Mouse (Mus musculus): ENCODE measurements at regions not wholly inside any gene's neighbourhood (a gene's known extent, or its start where the extent isn't known, plus 50 kb on each side); places are given as distances from the start of the nearest gene placed in this dataset.

GRCm38 (mm10) chr6:81474786-81475185, 448.7 kb upstream of the Gcfc2 start:
- Histone ChIP-seq H3K27me3 (ENCODE audit: insufficient read depth, low read length) (no peaks in the 10 kb centered on the region), H3K36me3 (ENCODE audit: insufficient read depth, low read length) (no peaks in the 10 kb centered on the region), H3K4me1 (replicated peaks; ENCODE audit: low read depth, low read length) (no peaks in the 10 kb centered on the region), H3K9me3 (ENCODE audit: low read length) (peaks cover 2% of the 10 kb centered on the region; the same call in 1 of the 2 replicates), H3K4me3 (replicated peaks; ENCODE audit: low read length) (no peak overlapping the region)
- TF ChIP-seq POU5F1 (IDR thresholded peaks at IDR 0.05; ENCODE audit: borderline replicate concordance, low read length), result no peak
- TF ChIP-seq CTCF (conservative IDR thresholded peaks at IDR 0.05; ENCODE audit: low read length), result no peak
- TF ChIP-seq NANOG (IDR thresholded peaks at IDR 0.05; ENCODE audit: borderline replicate concordance, low read length), result no peak

DNA sequence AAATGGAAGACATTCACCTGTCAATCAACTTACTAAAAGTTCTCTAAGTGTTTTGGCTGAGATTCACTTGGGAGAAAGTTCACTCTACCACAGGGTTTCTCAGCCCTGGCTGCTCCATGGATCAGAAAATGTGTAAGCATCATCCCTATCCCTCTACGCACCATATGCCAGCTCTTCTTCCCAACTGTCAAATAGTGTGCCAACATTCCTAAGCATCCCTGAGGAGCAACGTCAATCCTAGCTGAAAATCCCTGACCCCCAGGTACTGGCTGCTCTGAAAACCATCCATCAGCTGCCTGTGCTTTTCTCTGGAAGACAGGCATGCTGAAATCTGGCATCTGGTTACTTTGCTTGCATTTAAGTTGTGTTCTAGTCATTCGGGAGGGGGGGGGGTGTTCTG, 436.5 kb upstream of the Gcfc2 start:
- TF ChIP-seq POU5F1 (IDR thresholded peaks at IDR 0.05; ENCODE audit: borderline replicate concordance, low read length), result no peak
- no peaks in the 10 kb centered on the region for H3K9me3 ChIP-seq (ENCODE audit: low read length)
- H3K4me3 ChIP-seq (replicated peaks; ENCODE audit: low read length), result no peak overlapping the region
- H3K27me3 ChIP-seq (ENCODE audit: insufficient read depth, low read length), result no peaks in the 10 kb centered on the region
- no peaks in the 10 kb centered on the region for H3K36me3 ChIP-seq (ENCODE audit: insufficient read depth, low read length)
- H3K4me1 ChIP-seq (replicated peaks; ENCODE audit: low read depth, low read length), result no peaks in the 10 kb centered on the region

- Histone ChIP-seq H3K9me3 (ENCODE audit: low read length) (no peaks in the 10 kb centered on the region), H3K27me3 (ENCODE audit: insufficient read depth, low read length) (no peaks in the 10 kb centered on the region), H3K4me3 (replicated peaks; ENCODE audit: low read length) (no peak overlapping the region), H3K4me1 (replicated peaks; ENCODE audit: low read depth, low read length) (no peaks in the 10 kb centered on the region), H3K36me3 (ENCODE audit: insufficient read depth, low read length) (no peaks in the 10 kb centered on the region)
- TF ChIP-seq CTCF (conservative IDR thresholded peaks at IDR 0.05; ENCODE audit: low read length) (no peak), POU5F1 (IDR thresholded peaks at IDR 0.05; ENCODE audit: borderline replicate concordance, low read length) (no peak)
These were observed 427.2 kb upstream of the Gcfc2 start for GRCm38 (mm10) chr6:81496239-81496638.

DNA sequence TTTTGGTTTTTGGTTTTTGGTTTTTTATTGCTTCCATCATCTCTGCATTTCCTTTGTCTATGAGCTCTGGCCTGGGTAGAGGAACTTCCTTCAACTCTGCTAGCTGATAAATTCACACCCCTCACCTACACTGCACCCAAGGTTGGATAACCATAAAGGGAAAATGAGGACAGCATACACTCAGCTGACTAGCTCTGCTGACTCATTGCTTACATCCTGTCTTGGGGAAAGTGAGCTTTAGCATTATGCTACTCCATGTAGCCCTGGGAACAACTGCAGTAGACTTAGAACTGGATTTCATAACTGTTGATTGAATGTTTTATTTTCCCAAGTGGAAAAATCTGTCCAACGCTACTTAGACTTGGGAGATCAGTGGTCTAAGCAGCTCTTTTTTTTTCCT, 406.3 kb upstream of the Gcfc2 start:
- no peaks in the 10 kb centered on the region for H3K27me3 ChIP-seq (ENCODE audit: insufficient read depth, low read length)
- no peak overlapping the region for H3K4me3 ChIP-seq (replicated peaks; ENCODE audit: low read length)
- no peaks in the 10 kb centered on the region for H3K36me3 ChIP-seq (ENCODE audit: insufficient read depth, low read length)
- H3K4me1 ChIP-seq (replicated peaks; ENCODE audit: low read depth, low read length), result no peaks in the 10 kb centered on the region
- TF ChIP-seq POU5F1 (IDR thresholded peaks at IDR 0.05; ENCODE audit: borderline replicate concordance, low read length), result no peak
- no peak for TF ChIP-seq CTCF (conservative IDR thresholded peaks at IDR 0.05; ENCODE audit: low read length)
- TF ChIP-seq NANOG (IDR thresholded peaks at IDR 0.05; ENCODE audit: borderline replicate concordance, low read length), result no peak
- H3K9me3 ChIP-seq (ENCODE audit: low read length), result no peaks in the 10 kb centered on the region

- H3K9me3 ChIP-seq (ENCODE audit: low read length), result no peaks in the 10 kb centered on the region
- H3K4me1 ChIP-seq (replicated peaks; ENCODE audit: low read depth, low read length), result no peaks in the 10 kb centered on the region
- TF ChIP-seq CTCF (conservative IDR thresholded peaks at IDR 0.05; ENCODE audit: low read length), result no peak
- no peak for TF ChIP-seq POU5F1 (IDR thresholded peaks at IDR 0.05; ENCODE audit: borderline replicate concordance, low read length)
- no peak for TF ChIP-seq NANOG (IDR thresholded peaks at IDR 0.05; ENCODE audit: borderline replicate concordance, low read length)
- H3K27me3 ChIP-seq (ENCODE audit: insufficient read depth, low read length), result no peaks in the 10 kb centered on the region
- no peaks in the 10 kb centered on the region for H3K36me3 ChIP-seq (ENCODE audit: insufficient read depth, low read length)
- H3K4me3 ChIP-seq (replicated peaks; ENCODE audit: low read length), result no peak overlapping the region
These were observed 361.2 kb upstream of the Gcfc2 start for GRCm38 (mm10) chr6:81562260-81562659.

- Histone ChIP-seq H3K27me3 (ENCODE audit: insufficient read depth, low read length) (no peaks in the 10 kb centered on the region), H3K36me3 (ENCODE audit: insufficient read depth, low read length) (no peaks in the 10 kb centered on the region), H3K9me3 (ENCODE audit: low read length) (no peaks in the 10 kb centered on the region), H3K4me3 (replicated peaks; ENCODE audit: low read length) (no peak overlapping the region), H3K4me1 (replicated peaks; ENCODE audit: low read depth, low read length) (no peaks in the 10 kb centered on the region)
- TF ChIP-seq CTCF (conservative IDR thresholded peaks at IDR 0.05; ENCODE audit: low read length), result no peak
- TF ChIP-seq NANOG (IDR thresholded peaks at IDR 0.05; ENCODE audit: borderline replicate concordance, low read length), result no peak
- TF ChIP-seq POU5F1 (IDR thresholded peaks at IDR 0.05; ENCODE audit: borderline replicate concordance, low read length), result no peak
These were observed 360.3 kb upstream of the Gcfc2 start for GRCm38 (mm10) chr6:81563192-81563591.

DNA sequence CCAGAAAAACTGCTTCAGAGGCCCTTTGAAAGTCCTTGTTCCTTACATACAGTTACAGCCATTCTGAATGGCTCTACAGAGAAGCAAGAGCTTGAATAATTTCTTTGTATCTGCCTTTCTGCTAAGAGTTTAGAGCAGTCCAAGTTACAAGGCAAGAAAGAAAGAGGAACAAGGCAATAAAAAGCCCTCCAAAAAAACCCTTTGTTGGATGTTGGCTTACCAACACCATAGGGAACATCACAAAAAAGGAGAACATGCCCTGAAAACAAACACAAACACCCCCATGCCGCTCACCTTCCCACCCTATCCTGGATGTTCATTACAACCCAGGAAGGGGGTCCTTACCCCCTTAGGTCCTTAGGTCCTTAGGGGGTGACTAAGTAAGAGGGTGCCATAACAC, 359.2 kb upstream of the Gcfc2 start:
- H3K4me1 ChIP-seq (replicated peaks; ENCODE audit: low read depth, low read length), result no peaks in the 10 kb centered on the region
- no peaks in the 10 kb centered on the region for H3K36me3 ChIP-seq (ENCODE audit: insufficient read depth, low read length)
- TF ChIP-seq NANOG (IDR thresholded peaks at IDR 0.05; ENCODE audit: borderline replicate concordance, low read length) (no peak), POU5F1 (IDR thresholded peaks at IDR 0.05; ENCODE audit: borderline replicate concordance, low read length) (no peak), CTCF (conservative IDR thresholded peaks at IDR 0.05; ENCODE audit: low read length) (no peak)
- no peak overlapping the region for H3K4me3 ChIP-seq (replicated peaks; ENCODE audit: low read length)
- no peaks in the 10 kb centered on the region for H3K27me3 ChIP-seq (ENCODE audit: insufficient read depth, low read length)
- no peaks in the 10 kb centered on the region for H3K9me3 ChIP-seq (ENCODE audit: low read length)

GRCm38 (mm10) chr6:81586441-81587117, 336.9 kb upstream of the Gcfc2 start:
- no peaks in the 10 kb centered on the region for H3K4me1 ChIP-seq (replicated peaks; ENCODE audit: low read depth, low read length)
- H3K36me3 ChIP-seq (ENCODE audit: insufficient read depth, low read length), result no peaks in the 10 kb centered on the region
- H3K4me3 ChIP-seq (replicated peaks; ENCODE audit: low read length), result no peak overlapping the region
- no peaks in the 10 kb centered on the region for H3K27me3 ChIP-seq (ENCODE audit: insufficient read depth, low read length)
- H3K9me3 ChIP-seq (ENCODE audit: low read length), result no peaks in the 10 kb centered on the region
- no peak for TF ChIP-seq NANOG (IDR thresholded peaks at IDR 0.05; ENCODE audit: borderline replicate concordance, low read length)
- TF ChIP-seq POU5F1 (IDR thresholded peaks at IDR 0.05; ENCODE audit: borderline replicate concordance, low read length), result no peak
- no peak for TF ChIP-seq CTCF (conservative IDR thresholded peaks at IDR 0.05; ENCODE audit: low read length)

GRCm38 (mm10) chr6:81589727-81590126, 333.7 kb upstream of the Gcfc2 start:
- no peaks in the 10 kb centered on the region for H3K36me3 ChIP-seq (ENCODE audit: insufficient read depth, low read length)
- TF ChIP-seq NANOG (IDR thresholded peaks at IDR 0.05; ENCODE audit: borderline replicate concordance, low read length) (no peak), CTCF (conservative IDR thresholded peaks at IDR 0.05; ENCODE audit: low read length) (no peak), POU5F1 (IDR thresholded peaks at IDR 0.05; ENCODE audit: borderline replicate concordance, low read length) (no peak)
- H3K4me3 ChIP-seq (replicated peaks; ENCODE audit: low read length), result no peak overlapping the region
- H3K9me3 ChIP-seq (ENCODE audit: low read length), result no peaks in the 10 kb centered on the region
- H3K4me1 ChIP-seq (replicated peaks; ENCODE audit: low read depth, low read length), result no peaks in the 10 kb centered on the region
- no peaks in the 10 kb centered on the region for H3K27me3 ChIP-seq (ENCODE audit: insufficient read depth, low read length)
